Mouse (Mus musculus) left cerebral cortex, postnatal 36 days (tissue): ENCODE measurements around the gene Lyst. TPM values are rescaled to one million over a fixed set of nuclear protein-coding genes. Genes with fewer than 3 reads are reported as not detected.
"Not testable (repeated sequence)": the region's sequence is repeated elsewhere in the genome, so short reads cannot be mapped to it uniquely, and the experiment has no call there.

Source experiments
- DNase-seq, 2 experiments: peaks; one replicate each; pipeline ENCODE4 v3.0.0; 2021 to 2022; ENCODE audit warnings: low spot score in 2 of 2, mixed read lengths in 1 of 2
- intact Hi-C: fragments of 180-260 bp; cut with DNase I; formaldehyde crosslinking; loops from one replicate; pipeline ENCODE4 v1.15.1; 2025
- total RNA-seq, 2 experiments: library from RNA; stranded (reverse); gene quantifications; 2 replicates each; pipeline ENCODE4 v1.2.3; 2021

Lyst gene
- total RNA-seq, 2 experiments from 2014 or later: 45.5 to 63.6 TPM

GRCm38 (mm10) chr13:13739232-13739631 lies 149.0 kb downstream of the Lyst start:
- DNase-seq: no peak
- intact Hi-C loops: no loop called here

DNA sequence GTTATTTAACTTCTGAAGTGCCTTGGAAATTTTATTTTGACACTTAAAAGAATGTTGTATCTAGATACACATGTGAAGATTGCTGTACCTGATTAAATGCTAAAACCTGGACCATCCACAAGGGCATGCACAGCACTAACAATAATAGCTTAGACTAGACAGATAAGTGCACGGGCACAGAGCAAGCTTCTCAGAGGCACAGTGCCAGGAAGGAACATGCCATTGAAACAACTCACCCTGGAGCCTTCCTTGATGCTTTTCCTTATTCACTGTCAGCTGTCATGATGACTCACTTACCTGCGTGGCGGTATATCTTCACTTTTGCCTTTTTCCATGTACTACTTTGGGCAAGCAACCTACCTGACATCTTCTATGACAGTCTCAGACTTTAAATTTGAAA lies 155.7 kb downstream of the Lyst start:
- no peak for DNase-seq
- intact Hi-C loops: no loop called here

DNA sequence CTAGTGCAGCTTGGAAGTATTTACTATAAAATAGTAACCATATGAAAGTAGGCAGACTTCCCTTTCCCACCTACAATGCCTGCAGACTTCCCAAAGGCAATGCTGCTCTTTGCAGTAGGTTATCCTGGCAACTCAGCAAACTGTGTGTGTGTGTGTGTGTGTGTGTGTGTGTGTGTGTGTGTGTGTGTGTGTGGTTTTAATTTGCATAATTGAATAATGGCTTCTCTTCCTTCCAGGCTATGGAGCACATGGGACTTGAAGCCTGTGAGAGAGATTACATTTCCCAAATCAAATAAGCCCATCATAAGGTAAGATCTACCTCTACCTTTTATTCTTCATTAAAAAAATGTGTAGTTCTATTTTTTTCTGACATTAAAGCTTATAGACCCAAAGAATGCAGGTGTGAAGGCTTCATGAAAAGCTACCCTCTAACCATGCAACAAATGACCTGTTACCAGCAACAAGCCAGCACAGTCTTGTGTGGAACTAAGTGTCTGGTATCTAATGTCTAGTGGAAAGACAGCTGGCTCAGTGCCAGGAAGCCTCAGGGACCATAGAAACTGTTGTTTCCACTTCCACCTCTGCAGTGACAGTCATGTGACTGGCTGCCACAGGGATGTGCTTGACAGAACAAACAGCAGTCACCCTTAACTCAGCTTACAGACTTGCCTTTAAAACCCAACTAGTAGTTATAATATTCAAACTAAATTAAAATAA lies 185.7 kb downstream of the Lyst start:
- intact Hi-C loops: no loop called here
- DNase-seq: no peak

- no peak for DNase-seq
- intact Hi-C loops: no loop called here
Measured at GRCm38 (mm10) chr13:13777052-13777451, 186.9 kb downstream of the Lyst start.

GRCm38 (mm10) chr13:13777696-13778095 lies 187.5 kb downstream of the Lyst start:
- no peak for DNase-seq
- intact Hi-C loops: no loop called here

GRCm38 (mm10) chr13:13778837-13779458 lies 188.8 kb downstream of the Lyst start:
- intact Hi-C loops: no loop called here
- no peak for DNase-seq

GRCm38 (mm10) chr13:13780271-13780670 lies 190.1 kb downstream of the Lyst start:
- no peak for DNase-seq
- intact Hi-C loops: no loop called here

GRCm38 (mm10) chr13:13781026-13781425 lies 190.8 kb downstream of the Lyst start:
- intact Hi-C loops: no loop called here
- no peak for DNase-seq

DNA sequence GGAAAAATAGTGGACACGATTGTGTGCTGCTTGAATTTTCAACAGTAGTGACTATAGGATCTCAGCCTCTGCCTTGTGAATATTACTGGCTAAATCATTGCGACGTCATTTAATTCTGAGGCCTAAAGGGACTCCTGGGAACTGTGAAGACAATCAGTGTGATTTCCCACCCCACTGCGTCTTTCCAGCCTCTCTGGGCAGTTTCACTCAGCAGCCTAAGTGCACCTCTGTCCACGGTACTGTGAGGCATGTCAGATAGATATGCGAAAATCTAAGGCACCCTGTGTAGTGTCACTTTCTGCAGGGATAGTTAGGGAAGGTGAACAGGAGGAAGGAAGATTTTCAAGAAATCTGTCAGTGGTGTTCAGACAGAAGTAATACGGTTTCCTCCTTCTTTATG lies 193.1 kb downstream of the Lyst start:
- intact Hi-C loops: no loop called here

GRCm38 (mm10) chr13:13783894-13784419 lies 193.8 kb downstream of the Lyst start, which contains the start of gene Gng4:
Gene Gng4, plus strand, starts transcription at chr13:13784059.
- intact Hi-C loops: no loop called here
- DNase-seq: peak; percentile 79 to 86

More for the DNA sequence above, 193.1 kb downstream of the Lyst start:
- DNase-seq: no peak

GRCm38 (mm10) chr13:13784420-13784936 lies 194.3 kb downstream of the Lyst start:
- DNase-seq: no peak
- intact Hi-C loops: no loop called here

DNA sequence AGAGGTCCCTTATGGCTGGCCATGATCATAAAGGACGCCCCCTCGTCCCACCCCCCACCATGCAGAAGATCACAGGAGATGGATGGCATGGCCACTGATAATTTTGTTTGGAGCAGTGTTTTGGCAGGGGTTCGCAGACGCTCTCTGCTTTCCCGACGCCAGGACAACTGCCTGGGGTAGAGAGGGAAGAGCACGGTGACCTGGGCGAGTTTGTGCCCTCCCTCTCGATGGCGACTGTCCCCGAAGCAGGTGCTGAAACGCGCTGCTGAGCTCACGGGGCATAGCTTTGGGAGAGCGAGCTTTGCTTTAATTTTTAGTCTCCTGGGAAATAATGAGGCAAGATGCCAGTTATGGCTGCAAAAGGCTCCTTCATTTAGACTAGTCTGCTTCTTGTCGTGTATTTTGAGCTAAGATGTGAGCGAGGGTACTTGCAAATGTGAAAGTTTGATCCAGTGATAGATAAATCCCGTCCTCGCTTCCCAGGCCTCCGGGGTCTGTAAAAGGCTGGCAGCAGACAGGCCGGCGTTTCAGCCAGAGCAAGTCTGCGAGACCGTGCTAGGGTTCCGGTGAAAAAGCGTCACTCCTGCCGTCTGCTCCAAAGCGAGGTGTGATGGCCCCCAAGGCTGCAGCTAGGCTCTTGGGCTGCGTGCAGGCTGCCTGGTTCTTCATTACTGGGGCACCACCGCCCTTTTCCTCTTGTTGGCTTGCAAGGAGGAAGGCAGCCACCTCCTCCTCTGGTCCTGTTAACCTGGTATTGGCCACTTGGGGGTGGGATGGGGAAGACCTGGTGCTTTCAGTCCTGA lies 195.0 kb downstream of the Lyst start:
- peak in 1 of 2 experiments; percentile 18 for DNase-seq
- intact Hi-C loops: no loop called here

- no peak for DNase-seq
- intact Hi-C loops: no loop called here
Measured at GRCm38 (mm10) chr13:13786971-13787370, 196.8 kb downstream of the Lyst start.

- intact Hi-C loops: no loop called here
- no peak for DNase-seq
Measured at GRCm38 (mm10) chr13:13788070-13788469, 197.9 kb downstream of the Lyst start.

- DNase-seq: peak; percentile 61 to 71
- intact Hi-C loops: no loop called here
Measured at GRCm38 (mm10) chr13:13791981-13792380, 201.8 kb downstream of the Lyst start.

DNA sequence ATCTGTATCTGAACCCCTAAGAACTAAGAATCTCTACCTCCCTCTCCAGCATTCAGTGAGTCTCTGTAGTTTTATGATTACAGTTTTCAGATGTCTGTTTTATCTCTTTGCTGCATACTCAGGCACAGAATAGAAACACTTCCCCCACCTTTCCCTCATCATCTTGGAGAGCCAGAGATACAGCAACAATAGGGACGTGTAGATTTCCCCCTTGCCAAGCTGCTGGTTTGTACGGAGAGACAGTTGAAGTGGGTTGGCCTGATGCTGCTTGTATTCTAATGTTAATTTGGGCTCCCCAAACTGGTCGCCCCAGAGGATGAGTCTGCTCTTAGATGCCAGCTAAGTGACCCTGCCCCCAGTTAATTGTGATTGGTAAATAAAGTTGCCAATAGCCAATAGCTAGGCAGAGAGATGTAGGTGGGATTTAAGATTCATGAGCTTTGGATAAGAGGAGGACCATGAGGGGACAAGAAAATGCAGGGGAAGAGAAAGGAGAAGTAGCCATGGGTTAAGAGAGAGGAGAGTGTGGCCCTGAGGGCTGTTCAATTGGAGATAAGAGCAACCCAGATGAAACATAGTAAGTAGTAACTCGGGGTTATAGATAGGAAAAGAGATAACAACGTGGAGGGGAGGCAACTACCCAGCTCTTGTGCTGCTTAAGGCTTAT lies 205.1 kb downstream of the Lyst start:
- DNase-seq: no peak
- intact Hi-C loops: no loop called here

DNA sequence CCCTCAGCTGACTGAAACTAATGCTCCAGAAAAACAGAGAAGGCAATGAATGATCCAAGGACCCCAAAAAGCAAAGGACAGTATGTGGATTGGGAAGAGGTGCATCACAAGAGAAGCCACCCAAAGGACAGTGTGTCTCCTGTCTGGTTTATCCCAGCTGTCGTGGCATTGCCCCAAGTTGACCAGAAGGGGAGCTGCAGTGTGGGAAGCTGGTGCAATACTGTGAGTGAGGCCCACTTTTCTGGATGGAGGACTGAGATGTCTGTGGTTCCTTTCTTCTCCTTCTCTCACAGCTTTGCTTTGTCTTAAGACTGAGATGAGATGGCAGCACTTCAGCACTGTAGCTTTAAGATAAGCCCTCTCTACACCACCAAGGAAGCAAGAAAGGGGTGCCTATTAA lies 205.9 kb downstream of the Lyst start:
- no peak for DNase-seq

DNA sequence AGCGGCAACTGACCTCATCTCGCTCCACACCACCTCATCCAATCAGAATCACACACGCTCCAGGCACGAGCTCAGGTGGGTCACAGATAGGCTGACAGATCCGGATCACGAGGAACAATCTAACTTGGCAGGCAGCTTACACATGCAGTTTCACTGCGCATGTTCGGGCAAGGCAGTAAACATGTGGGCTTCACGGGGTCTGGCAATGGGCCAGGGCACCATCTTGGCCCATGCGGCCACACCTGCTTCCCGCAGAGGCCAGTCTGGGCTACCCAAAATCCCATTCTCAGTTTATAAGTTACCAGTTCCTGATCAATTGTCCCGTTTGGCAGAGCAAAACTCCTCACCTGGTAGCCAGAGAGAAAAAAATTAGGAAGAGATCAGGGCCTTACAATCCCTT lies 207.6 kb downstream of the Lyst start:
- DNase-seq, intact Hi-C loops: not testable (repeated sequence)

More for the DNA sequence above, 205.9 kb downstream of the Lyst start:
- intact Hi-C loops: no loop called here

- no peak for DNase-seq
- intact Hi-C loops: no loop called here
Measured at GRCm38 (mm10) chr13:13798775-13799174, 208.6 kb downstream of the Lyst start.
